Mouse (Mus musculus) hindbrain, embryonic 13.5 days (tissue): ENCODE data around the gene Hoxa6. TPM values are rescaled to one million over a fixed set of nuclear protein-coding genes. Genes with fewer than 3 reads are reported as not detected.
A peak's percentile ranks its signal among the peaks of the same experiment; 100 is the strongest.

ENCODE experiments used
- ATAC-seq: fragments of 200-750 bp; cut with Nextera tagmentation; 2 replicates; pipeline ENCODE4 v1.8.0; 2017; ENCODE audit warnings: moderate TSS enrichment; ENCODE audit not compliant: low FRiP score
- H3K27ac ChIP-seq: fragments of 300-500 bp; sonication (generic); 2 replicates; pipeline ENCODE4 v1.5.1; 2015; ENCODE audit warnings: inconsistent platforms, mild to moderate bottlenecking, moderate library complexity
- H3K27me3 ChIP-seq: fragments of 300-500 bp; sonication (generic); 2 replicates; pipeline ENCODE4 v1.6.1; 2015; ENCODE audit warnings: mild to moderate bottlenecking, inconsistent platforms
- H3K36me3 ChIP-seq: fragments of 300-500 bp; sonication (generic); 2 replicates; pipeline ENCODE4 v1.6.1; 2015; ENCODE audit warnings: mild to moderate bottlenecking, inconsistent platforms
- H3K4me1 ChIP-seq: fragments of 300-500 bp; sonication (generic); replicated peaks from 2 replicates; pipeline ENCODE4 v1.6.1; 2015; ENCODE audit warnings: inconsistent platforms
- H3K4me2 ChIP-seq: fragments of 300-500 bp; sonication (generic); 2 replicates; pipeline ENCODE4 v1.6.1; 2015; ENCODE audit warnings: inconsistent platforms, mild to moderate bottlenecking, moderate library complexity
- H3K4me3 ChIP-seq: fragments of 300-500 bp; sonication (generic); 2 replicates; pipeline ENCODE4 v1.5.1; 2015; ENCODE audit warnings: mild to moderate bottlenecking, inconsistent platforms
- H3K9ac ChIP-seq: fragments of 300-500 bp; sonication (generic); 2 replicates; pipeline ENCODE4 v1.6.1; 2015; ENCODE audit warnings: mild to moderate bottlenecking, inconsistent platforms
- H3K9me3 ChIP-seq: fragments of 300-500 bp; sonication (generic); 2 replicates; pipeline ENCODE4 v1.6.1; 2016; ENCODE audit warnings: inconsistent platforms
- WGBS: fragments of 180-500 bp; shearing (Covaris S2); methylation state at CpG from one replicate; pipeline ENCODE4 v1.1.7; 2015; 5-methylcytosine and 5-hydroxymethylcytosine counted together
- microRNA counts: library from miRNA; unstranded; fragments of <30 nt; microRNA quantifications from one replicate; lab custom pipeline; 2016
- microRNA-seq: library from miRNA; unstranded; fragments of <30 nt; microRNA quantifications from one replicate; pipeline ENCODE4, GENCODE M21; 2016
- polyA plus RNA-seq: library from polyadenylated mRNA; unstranded; fragments of >200 nt; fragmentation: Nextera tagmentation; extraction: Ambion mirVana; gene quantifications from 2 replicates; pipeline ENCODE4 v1.2.1, GENCODE M21; 2015

Hoxa6 gene
- polyA plus RNA-seq, 1 experiment from 2014 or later = 28.0 TPM

- H3K4me2 ChIP-seq = peak overlapping the region; percentile 88
- H3K4me3 ChIP-seq = peak overlapping the region; percentile 70
- H3K36me3 ChIP-seq = no peaks in the 10 kb centered on the region
- 2% methylated on average over 12 of the region's 12 CpGs for WGBS
- peak overlapping the region; percentile 96 for H3K27ac ChIP-seq
- H3K27me3 ChIP-seq = peaks cover 55% of the 10 kb centered on the region
- no peaks in the 10 kb centered on the region for H3K9me3 ChIP-seq
- peaks cover 35% of the 10 kb centered on the region for H3K4me1 ChIP-seq
- peak overlapping the region; percentile 91 for H3K9ac ChIP-seq
- no peak; the same call in 1 of the 2 replicates for ATAC-seq
These were observed 49.3 kb downstream of the Hoxa6 start for GRCm38 (mm10) chr6:52159164-52159761.

DNA sequence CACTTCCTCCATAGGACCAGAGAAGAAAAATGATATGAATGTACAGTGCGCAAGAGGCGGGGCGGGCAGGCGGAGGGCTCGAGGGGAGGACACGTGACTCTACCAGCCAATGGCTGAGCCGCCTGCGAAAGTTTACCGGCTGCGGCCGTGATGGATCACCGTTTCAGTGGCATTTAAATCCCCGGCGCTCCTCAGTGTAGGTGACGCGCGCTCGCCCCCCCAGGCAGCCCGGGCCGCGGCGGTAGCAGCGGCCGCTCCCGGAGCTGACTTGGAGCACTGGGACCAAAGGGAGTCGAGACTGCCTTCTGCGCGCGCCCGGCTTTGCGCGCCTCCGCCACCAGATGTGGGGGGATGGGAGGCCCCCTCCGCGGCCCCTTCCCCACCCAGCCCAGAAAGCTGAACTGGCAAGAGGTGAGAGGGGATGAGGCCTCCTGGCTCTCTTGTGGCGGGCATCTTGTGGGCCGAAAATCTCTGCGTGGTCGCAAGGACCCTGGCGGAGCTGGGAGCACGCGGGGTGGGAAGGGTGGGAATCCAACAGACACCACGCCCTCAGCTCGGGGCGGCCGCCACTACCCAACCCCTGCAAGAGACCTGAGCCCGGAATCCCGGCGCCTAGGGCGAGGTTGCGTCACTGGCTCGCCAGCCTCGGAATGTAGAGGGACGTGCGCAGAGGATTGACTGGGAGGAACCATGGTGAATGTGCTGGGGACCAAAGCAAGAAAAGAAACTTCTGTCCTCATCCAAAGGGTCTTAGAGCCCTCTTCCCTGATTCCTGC lies 50.1 kb downstream of the Hoxa6 start, which contains the start of gene Hoxa1:
Gene Hoxa1, minus strand, starts transcription at position 42 of the 776 bp plus-strand sequence.
- under 1% methylated on average over 55 of the region's 55 CpGs for WGBS
- peak within 1 kb of the TSS; percentile 70 for H3K4me3 ChIP-seq
- H3K9ac ChIP-seq = peak within 1 kb of the TSS; percentile 91
- H3K4me1 ChIP-seq = peaks cover 35% of the 10 kb centered on the region
- H3K4me2 ChIP-seq = peak within 1 kb of the TSS; percentile 88
- ATAC-seq = peak; percentile 88
- no peaks in the 10 kb centered on the region for H3K36me3 ChIP-seq
- peaks cover 58% of the 10 kb centered on the region for H3K27me3 ChIP-seq
- H3K9me3 ChIP-seq = no peaks in the 10 kb centered on the region
- H3K27ac ChIP-seq = peak within 1 kb of the TSS; percentile 96

GRCm38 (mm10) chr6:52157466-52158275 lies 50.9 kb downstream of the Hoxa6 start:
- no peaks in the 10 kb centered on the region for H3K36me3 ChIP-seq
- peak; percentile 6 for ATAC-seq
- H3K27ac ChIP-seq = no peak overlapping the region; the same call in 1 of the 2 replicates
- H3K4me2 ChIP-seq = peak overlapping the region; percentile 88
- H3K27me3 ChIP-seq = peaks cover 62% of the 10 kb centered on the region
- under 1% methylated on average over 32 of the region's 32 CpGs for WGBS
- H3K9me3 ChIP-seq = no peaks in the 10 kb centered on the region
- H3K4me3 ChIP-seq = peak overlapping the region; percentile 70
- H3K4me1 ChIP-seq = peaks cover 36% of the 10 kb centered on the region
- peak overlapping the region; percentile 91 for H3K9ac ChIP-seq

DNA sequence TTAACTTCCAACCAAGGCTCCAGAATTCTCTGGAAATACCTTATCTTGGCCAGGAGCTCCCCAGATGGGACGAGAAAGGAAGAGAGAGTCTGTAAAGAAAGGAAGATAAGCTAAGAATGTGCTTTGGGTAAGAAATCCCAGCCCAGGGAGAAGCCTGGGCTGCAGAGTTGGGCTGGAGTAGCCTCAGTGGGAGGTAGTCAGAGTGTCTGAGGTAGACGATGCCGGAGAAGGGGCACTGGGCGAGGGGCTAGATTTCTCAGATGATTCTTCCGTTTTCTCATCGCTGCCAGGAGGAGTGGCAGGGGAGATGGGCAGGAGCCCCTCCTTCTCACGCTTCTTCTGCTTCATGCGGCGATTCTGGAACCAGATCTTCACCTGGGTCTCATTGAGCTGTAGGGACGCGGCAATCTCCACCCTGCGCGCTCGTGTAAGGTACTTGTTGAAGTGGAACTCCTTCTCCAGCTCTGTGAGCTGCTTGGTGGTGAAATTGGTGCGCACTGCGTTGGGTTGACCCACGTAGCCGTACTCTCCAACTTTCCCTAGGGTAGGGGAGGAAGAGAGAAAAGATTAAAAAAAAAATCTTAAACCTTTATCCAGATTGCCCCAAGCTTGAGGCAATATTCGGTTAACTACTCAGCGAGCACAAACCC lies 51.8 kb downstream of the Hoxa6 start:
- ATAC-seq = no peak
- H3K9me3 ChIP-seq = no peaks in the 10 kb centered on the region
- 3% methylated on average over 20 of the region's 20 CpGs for WGBS
- H3K27ac ChIP-seq = no peak overlapping the region
- H3K9ac ChIP-seq = peak overlapping the region; percentile 43; the same call in 1 of the 2 replicates
- H3K27me3 ChIP-seq = peaks cover 71% of the 10 kb centered on the region
- H3K36me3 ChIP-seq = no peaks in the 10 kb centered on the region
- H3K4me3 ChIP-seq = peak overlapping the region; percentile 70
- peak overlapping the region; percentile 88 for H3K4me2 ChIP-seq
- H3K4me1 ChIP-seq = peaks cover 42% of the 10 kb centered on the region

MicroRNAs encoded within 50 kb of the gene (microRNA counts, 519-probe panel; counts per million panel counts)
- microRNA mmu-miR-196b (lab: Ali Mortazavi, UCI) = 51.3 counts per million

Small RNAs within 50 kb of the gene (microRNA-seq; reads per million reads assigned to microRNA genes)
- 36.1 reads per million, percentile 37 among the genes with 10 or more reads in this experiment for gene Mir196b

Other genes starting within 250 kb of the Hoxa6 start
- gene Skap2, start 196.2 kb downstream of the Hoxa6 start, polyA plus RNA-seq = 28.6 and 35.6 TPM in 2 replicates
- 1.5 and 2.0 TPM in 2 replicates for gene Hoxa1, start 50.4 kb downstream of the Hoxa6 start, polyA plus RNA-seq
- gene Hoxa2, start 43.9 kb downstream of the Hoxa6 start, polyA plus RNA-seq = 39.1 and 40.2 TPM in 2 replicates
- gene 5730596B20Rik, start 31.2 kb downstream of the Hoxa6 start, polyA plus RNA-seq = 7.6 and 8.3 TPM in 2 replicates
- 14.5 and 14.8 TPM in 2 replicates for gene Hoxa4, start 17.0 kb downstream of the Hoxa6 start, polyA plus RNA-seq
- gene Hoxa5, start 4.1 kb downstream of the Hoxa6 start, polyA plus RNA-seq = 116 and 150 TPM in 2 replicates
- 21.8 and 23.8 TPM in 2 replicates for gene Hoxa3, start 4.6 kb upstream of the Hoxa6 start, polyA plus RNA-seq
- not detected in 2 replicates for gene Gm28308, start 4.6 kb upstream of the Hoxa6 start, polyA plus RNA-seq
- 7.4 and 14.9 TPM in 2 replicates for gene Hoxa7, start 13.1 kb upstream of the Hoxa6 start, polyA plus RNA-seq
- 0.72 and 1.3 TPM in 2 replicates for gene Hoxa9, start 22.4 kb upstream of the Hoxa6 start, polyA plus RNA-seq
- 0.22 TPM in 1 of 2 replicates, not detected in the other for gene Hoxa10, start 32.1 kb upstream of the Hoxa6 start, polyA plus RNA-seq
- not detected in 2 replicates for gene Hoxa11, start 37.1 kb upstream of the Hoxa6 start, polyA plus RNA-seq
- gene Hoxa13, start 52.2 kb upstream of the Hoxa6 start, polyA plus RNA-seq = not detected in 2 replicates
- 3.5 and 3.7 TPM in 2 replicates for gene Evx1, start 104.8 kb upstream of the Hoxa6 start, polyA plus RNA-seq